Mouse (Mus musculus): ENCODE measurements around the gene Srrm1.
A peak's percentile ranks its signal among the peaks of the same experiment; 100 is the strongest.

Srrm1 gene

DNA sequence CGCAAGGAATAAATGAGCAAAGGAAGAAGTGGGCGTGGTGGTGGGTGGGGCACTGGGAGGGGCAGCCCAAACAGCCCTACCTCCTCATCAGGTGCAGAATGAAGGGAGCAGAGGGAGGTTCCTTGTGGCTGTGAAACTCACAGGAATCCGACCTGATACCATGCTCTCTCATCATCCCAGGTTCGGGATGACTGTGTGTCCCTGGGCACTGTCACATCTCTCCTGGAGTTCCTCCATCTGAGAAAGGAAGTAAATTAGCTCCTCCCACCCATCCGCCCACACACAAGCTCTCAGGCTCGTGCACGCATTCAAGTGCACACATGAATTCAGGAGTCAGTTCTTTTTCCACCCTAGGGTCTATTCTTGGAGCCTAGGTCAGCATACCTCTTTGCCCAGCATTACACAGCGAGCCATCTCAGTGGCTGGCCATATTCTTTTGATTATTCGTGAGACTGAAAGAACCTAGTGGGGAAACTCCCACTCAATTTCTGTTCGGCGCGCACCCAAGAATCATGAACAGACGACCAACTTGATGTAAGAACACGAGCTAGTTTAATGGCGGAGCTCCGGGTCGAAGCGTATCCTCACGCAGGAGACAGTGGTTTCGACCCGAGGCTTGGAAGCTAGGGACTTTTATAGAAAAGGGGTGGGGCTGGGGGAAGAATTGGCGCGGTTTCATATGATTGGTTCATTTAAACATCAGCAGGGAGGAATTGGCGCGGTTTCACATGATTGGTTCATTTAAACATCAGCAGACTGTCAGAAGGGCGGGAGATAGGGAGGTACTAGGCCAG lies 52.7 kb downstream of the Srrm1 start:
- peak in 1 of 2 experiments; percentile 20 for DNase-seq (ENCODE audit: low spot score in 2 of 2)

- no peak for DNase-seq (ENCODE audit: low spot score in 2 of 2)
These were observed 54.4 kb downstream of the Srrm1 start for GRCm38 (mm10) chr4:135298680-135299079.

DNA sequence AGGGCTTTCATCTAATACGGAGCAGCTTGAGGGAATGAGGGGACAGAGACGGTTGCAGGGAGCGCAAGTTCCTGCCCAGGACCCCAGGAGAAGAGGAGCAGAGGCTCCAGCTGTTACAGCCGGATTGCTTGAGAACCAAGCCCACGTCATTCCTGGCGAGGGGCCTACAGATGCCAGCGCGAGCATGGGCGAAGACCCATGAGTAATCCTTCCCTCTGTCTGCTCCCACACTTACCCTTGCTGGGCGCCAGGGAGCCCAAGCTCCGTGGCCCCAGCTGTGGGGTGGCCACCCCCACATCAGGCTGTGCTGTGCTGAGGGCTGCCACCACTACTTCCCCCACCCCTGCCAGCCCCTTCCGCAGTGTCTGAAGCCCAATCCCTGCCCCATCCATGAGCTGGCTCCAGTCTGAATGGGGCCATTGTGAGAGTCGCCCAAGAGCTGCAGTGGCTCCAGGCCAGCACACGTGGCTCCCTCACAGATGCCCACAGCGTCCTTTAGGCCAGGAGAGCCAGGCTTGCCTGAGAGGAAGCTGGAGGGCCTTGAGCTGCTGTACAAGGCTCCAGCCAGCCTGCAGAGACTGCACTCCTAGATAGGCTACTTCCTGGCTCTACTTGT lies 55.1 kb downstream of the Srrm1 start:
- DNase-seq (ENCODE audit: low spot score in 2 of 2), result no peak

- DNase-seq (ENCODE audit: low spot score in 2 of 2), result no peak
These were observed 56.0 kb downstream of the Srrm1 start for GRCm38 (mm10) chr4:135297146-135297545.

DNA sequence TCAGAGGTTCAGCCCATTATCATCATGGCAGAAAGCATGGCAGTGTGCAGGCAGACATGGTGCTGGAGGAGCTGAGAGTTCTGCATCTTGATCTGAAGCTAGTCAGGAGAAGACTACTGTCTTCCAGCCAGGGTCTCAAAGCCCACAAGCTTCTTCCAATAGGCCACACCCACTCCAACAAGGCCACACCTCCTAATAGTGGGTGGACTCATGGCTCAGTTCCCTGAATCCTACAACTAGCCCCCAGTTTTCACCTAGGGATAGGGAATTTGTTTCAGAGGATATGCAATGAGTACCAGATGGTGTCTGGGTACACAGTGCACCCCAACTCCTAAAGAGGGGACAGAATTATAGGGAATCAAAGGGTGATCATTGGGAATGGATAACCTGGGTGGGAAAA lies 56.6 kb downstream of the Srrm1 start:
- no peak for DNase-seq (ENCODE audit: low spot score in 2 of 2)

GRCm38 (mm10) chr4:135293813-135294212 lies 59.3 kb downstream of the Srrm1 start:
- DNase-seq (ENCODE audit: low spot score in 2 of 2), result no peak

DNA sequence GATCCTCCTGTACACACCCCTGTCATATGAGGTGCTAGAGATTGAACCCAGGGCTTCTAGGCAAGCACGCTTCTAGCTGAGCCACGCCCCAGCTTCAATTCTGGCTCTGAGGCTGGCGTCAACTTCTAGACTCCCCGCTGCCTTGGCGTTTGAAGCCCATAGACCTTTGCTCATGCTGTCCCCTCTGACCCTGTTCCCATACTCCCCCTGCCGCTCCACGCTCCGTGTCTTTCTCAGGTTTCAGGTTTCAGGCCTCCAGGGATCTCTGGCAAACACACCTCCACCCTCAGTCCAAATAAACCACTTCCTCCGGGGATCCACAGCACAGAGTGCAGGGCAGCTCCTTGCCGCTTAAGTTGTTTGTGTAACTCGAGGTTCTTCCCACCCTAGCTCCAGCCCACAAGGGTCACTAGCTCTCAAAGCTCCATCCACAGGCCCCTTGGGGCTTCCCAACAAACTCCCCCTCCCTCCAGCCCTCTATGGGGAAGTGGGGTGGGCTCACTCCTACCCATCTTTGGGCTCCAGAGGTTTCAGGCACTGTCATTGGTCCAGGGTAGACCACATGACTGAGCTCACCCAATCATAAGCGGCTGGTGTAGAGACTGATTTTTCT lies 60.5 kb downstream of the Srrm1 start:
- peak; percentile 29 to 53 for DNase-seq (ENCODE audit: low spot score in 2 of 2)

DNA sequence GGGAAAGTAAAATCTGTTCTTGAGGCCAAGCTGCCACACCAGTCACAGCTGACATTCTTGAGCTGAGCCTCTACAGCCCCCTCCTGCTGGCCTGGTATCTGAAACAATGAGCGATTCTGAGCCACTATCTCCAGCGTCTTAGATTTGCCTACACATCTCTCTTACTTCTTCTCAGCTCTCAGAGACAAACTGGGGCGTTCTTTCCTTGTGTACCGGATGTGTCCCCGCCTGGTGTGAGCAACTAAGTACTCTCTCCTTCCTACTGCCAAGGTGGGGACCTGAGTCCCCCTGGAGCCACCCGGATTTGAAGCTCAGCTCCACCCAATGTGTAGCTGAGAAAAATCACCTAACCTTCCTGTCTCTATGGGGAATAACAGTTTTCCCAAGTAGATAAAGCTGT lies 61.3 kb downstream of the Srrm1 start:
- no peak for DNase-seq (ENCODE audit: low spot score in 2 of 2)

GRCm38 (mm10) chr4:135291199-135291598 lies 61.9 kb downstream of the Srrm1 start:
- no peak for DNase-seq (ENCODE audit: low spot score in 2 of 2)

GRCm38 (mm10) chr4:135287975-135288374 lies 65.1 kb downstream of the Srrm1 start:
- no peak for DNase-seq (ENCODE audit: low spot score in 2 of 2)

DNA sequence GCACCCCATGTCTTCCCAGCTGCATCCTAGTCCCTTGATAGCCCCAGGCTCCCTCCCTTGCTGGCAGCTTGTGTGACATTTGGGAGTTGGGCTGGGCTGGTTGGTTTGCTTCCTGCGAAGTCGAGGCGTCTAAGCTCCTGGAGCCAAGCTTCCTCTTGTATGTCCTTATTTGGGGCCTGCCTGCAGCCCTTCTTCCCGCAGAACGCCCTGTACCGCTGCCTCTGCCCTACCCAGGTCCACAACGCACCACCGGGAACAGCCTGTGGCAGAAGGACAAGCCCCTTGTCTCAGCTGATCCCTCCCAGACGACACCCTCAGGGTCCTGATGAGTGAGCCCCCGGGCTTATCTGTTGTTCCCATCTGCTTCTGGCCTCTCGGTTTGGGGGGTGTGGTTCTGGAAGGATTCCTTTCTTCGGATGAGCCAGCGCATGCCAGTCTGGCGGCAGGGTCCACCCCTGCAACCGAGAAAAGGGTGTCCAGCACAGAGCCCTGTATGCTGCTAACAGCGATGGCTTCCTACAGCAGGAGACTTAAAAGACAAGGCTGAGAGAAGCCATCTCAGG lies 66.2 kb downstream of the Srrm1 start:
- no peak for DNase-seq (ENCODE audit: low spot score in 2 of 2)

DNA sequence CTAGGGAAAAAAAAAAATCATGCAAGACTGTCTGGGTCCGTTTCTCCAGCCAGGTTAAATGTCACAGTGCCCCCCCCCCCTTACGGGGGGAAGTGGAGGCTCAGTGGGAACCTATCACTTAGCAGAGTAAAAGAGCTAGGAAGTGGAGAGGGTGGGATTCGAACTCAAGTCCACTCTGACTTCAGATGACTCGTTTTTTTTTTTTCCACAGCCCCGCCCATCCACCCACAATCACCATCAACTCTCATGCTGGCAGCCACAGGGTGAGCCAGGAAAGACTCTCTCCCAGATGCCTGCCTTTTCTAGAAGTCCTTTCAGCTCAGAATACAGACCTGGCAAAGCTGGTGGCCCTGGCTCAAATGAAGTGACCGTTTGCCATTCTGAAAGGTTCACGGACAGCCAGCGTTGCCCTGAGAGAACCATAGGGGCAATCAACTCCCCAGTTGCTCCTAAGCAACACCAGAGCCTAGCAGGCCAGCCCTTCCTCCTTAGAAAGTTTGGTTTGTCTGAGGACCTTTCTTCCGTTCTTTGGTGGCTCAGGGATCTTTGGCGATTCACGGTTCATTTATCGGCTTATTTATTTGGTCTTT lies 67.0 kb downstream of the Srrm1 start:
- no peak for DNase-seq (ENCODE audit: low spot score in 2 of 2)

GRCm38 (mm10) chr4:135285436-135285835 lies 67.7 kb downstream of the Srrm1 start:
- no peak for DNase-seq (ENCODE audit: low spot score in 2 of 2)

GRCm38 (mm10) chr4:135283875-135284274 lies 69.2 kb downstream of the Srrm1 start:
- DNase-seq (ENCODE audit: low spot score in 2 of 2), result no peak

DNA sequence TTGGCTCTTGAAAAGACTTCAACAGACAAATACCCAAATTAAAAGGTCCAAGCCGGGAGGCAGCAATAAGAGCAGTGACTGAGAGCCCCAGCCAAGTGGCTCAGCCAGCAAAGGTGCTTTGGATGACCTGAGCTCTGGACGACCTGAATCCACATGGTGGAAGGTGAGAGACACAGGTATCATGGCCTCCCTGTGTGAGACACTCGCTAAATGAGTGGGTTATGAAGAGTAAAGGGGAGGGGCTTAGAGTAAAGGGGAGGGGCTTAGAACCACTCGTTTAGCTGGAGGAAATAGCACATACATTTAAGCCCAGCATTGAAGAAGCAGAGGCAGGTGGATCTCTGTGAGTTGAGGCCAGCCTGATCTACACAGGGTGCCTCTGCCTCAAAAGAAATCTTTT lies 69.7 kb downstream of the Srrm1 start:
- DNase-seq (ENCODE audit: low spot score in 2 of 2), result no peak

- DNase-seq (ENCODE audit: low spot score in 2 of 2), result no peak
These were observed 70.3 kb downstream of the Srrm1 start for GRCm38 (mm10) chr4:135282651-135283290.

DNA sequence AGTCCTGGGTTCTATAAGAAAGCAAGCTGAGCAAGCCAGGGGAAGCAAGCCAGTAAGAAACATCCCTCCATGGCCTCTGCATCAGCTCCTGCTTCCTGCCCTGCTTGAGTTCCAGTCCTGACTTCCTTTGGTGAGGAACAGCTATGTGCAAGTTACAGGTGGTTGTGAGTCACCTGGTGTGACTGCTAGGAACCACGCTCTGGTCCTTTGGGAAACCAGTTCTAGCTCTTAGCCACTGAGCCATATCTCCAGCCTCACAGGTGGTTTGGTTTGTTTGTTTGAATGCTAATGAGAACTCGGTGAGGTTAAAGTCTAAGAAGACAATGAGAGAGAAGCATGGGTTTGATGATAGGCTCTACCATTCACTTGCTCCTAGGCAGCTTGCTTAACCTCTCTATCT lies 73.1 kb downstream of the Srrm1 start:
- DNase-seq (ENCODE audit: low spot score in 2 of 2), result peak in 1 of 2 experiments; percentile 52

- DNase-seq (ENCODE audit: low spot score in 2 of 2), result no peak
These were observed 76.3 kb downstream of the Srrm1 start for GRCm38 (mm10) chr4:135276681-135277379.

DNA sequence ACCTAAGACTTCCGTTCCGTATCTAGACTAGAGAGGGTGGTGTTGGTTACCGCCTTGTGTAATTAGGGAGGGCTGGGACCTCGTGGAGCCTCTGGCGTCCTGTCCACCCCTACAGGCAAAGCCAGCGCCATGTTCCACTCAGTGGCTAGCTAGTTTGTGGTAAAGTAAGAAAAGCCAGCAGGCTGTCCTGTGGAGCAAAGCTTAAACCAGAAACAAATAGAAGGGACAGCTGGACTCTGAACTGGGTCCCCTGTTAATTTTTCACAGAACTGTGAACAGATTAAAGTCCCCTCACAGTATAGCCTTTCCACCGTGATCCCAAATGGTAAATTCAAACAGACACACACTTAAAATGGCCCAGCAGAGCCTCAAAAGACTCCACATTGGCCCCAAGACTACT lies 78.4 kb downstream of the Srrm1 start:
- DNase-seq (ENCODE audit: low spot score in 2 of 2), result no peak

DNA sequence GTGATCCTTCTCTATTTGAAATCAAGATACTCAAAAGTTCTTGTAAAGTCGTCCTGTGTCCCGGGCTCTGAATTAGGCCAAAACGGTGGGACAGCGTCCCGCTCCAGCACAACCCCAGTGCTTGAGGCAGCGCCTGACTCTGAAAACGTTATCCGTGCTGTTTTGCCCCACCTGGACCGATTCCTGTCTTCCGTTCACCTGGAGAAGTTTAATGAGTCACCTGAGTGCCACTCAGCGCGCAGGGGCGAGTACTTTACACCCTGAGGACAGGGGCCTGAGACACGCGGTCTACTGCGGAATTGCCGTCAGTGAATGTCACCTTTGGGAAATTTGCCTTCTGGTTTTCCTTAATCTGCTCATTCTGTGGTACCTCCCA lies 79.8 kb downstream of the Srrm1 start:
- no peak for DNase-seq (ENCODE audit: low spot score in 2 of 2)

DNA sequence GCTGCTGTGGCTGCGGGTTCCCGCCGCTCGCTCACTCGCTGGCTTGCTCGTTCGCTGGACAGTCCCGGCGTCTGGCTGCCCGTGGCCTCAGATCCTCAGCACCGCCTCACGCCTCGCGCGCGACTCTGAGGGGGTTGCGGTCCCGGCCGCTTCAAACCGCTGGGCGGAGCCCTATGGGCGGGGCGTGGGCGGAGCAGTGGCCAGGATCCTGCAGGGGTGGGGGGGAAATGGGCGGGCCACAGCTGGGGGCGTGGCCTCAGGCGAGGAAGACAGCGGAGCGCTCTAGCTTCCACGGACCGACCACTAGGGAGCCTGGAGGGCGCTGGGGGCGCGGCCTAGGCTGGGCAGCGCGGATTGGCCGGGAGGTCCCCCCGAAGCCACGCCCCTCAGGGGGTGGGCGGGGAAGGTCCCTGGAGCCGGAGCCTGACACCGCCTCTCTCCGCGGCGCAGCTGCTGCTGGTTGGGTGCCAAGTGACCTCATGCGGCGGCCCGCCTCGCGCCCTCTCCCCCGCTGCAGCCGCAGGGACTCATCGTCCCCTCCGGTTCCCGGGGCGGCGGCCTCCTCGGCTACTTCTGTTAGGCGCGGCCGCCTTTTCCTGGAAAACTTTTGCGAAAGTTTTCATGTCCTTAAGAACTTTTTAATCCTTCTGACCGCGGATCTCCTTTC lies 80.3 kb downstream of the Srrm1 start, which contains the start of gene Clic4:
TSS of gene Clic4 (minus strand) at position 175 of the 667 bp plus-strand sequence.
- DNase-seq (ENCODE audit: low spot score in 2 of 2), result peak; percentile 99

All from natural killer cell, adult 2 months (primary cell).